Mouse (Mus musculus): Measurements from ENCODE around the gene Pcgf6. TPM values are rescaled to one million over a fixed set of nuclear protein-coding genes. Genes with fewer than 3 reads are reported as not detected.

Gene Pcgf6
- polyA plus RNA-seq, 1 experiment from 2014 or later = 36.7 TPM

- Histone ChIP-seq H3K27ac (no peak overlapping the region), H3K9ac (no peak overlapping the region), H3K36me3 (replicated peaks; ENCODE audit: control insufficient read depth, insufficient read depth) (no peaks in the 10 kb centered on the region), H3K27me3 (ENCODE audit: control insufficient read depth, insufficient read depth, low read length) (no peaks in the 10 kb centered on the region), H3K4me1 (replicated peaks; ENCODE audit: control insufficient read depth, insufficient read depth, low read length) (peaks cover 11% of the 10 kb centered on the region), H3K4me2 (replicated peaks) (no peak overlapping the region), H3K9me3 (ENCODE audit: control insufficient read depth, low read length) (no peaks in the 10 kb centered on the region), H3K4me3 (replicated peaks; ENCODE audit: low read length) (no peak overlapping the region)
- no peak for DNase-seq (ENCODE audit: low spot score)
- 91% methylated on average over 4 of the region's 4 CpGs for WGBS
- no peak for ATAC-seq (ENCODE audit: low FRiP score)
Observed at GRCm38 (mm10) chr19:47053471-47053870, 2.8 kb upstream of the Pcgf6 start.

- DNase-seq (ENCODE audit: low spot score) (no peak), ATAC-seq (ENCODE audit: low FRiP score) (no peak)
- Histone ChIP-seq H3K27ac (no peak overlapping the region), H3K9me3 (ENCODE audit: control insufficient read depth, low read length) (no peaks in the 10 kb centered on the region), H3K27me3 (ENCODE audit: control insufficient read depth, insufficient read depth, low read length) (no peaks in the 10 kb centered on the region), H3K4me3 (replicated peaks; ENCODE audit: low read length) (no peak overlapping the region), H3K4me2 (replicated peaks) (no peak overlapping the region), H3K9ac (no peak overlapping the region), H3K36me3 (replicated peaks; ENCODE audit: control insufficient read depth, insufficient read depth) (peaks cover 3% of the 10 kb centered on the region; the same call in 1 of the 2 replicates), H3K4me1 (replicated peaks; ENCODE audit: control insufficient read depth, insufficient read depth, low read length) (peaks cover 11% of the 10 kb centered on the region)
- 82% methylated on average over 4 of the region's 4 CpGs for WGBS
Observed at GRCm38 (mm10) chr19:47052927-47053326, 2.2 kb upstream of the Pcgf6 start.

GRCm38 (mm10) chr19:47049840-47050239 is 866 bp downstream of the Pcgf6 start:
- ATAC-seq (ENCODE audit: low FRiP score) (no peak), DNase-seq (ENCODE audit: low spot score) (no peak)
- H3K4me1 ChIP-seq (replicated peaks; ENCODE audit: control insufficient read depth, insufficient read depth, low read length) = peaks cover 11% of the 10 kb centered on the region
- H3K4me2 ChIP-seq (replicated peaks) = peak overlapping the region; percentile 57
- peak overlapping the region; percentile 81 for H3K4me3 ChIP-seq (replicated peaks; ENCODE audit: low read length)
- peak overlapping the region; percentile 91 for H3K9ac ChIP-seq
- H3K27me3 ChIP-seq (ENCODE audit: control insufficient read depth, insufficient read depth, low read length) = no peaks in the 10 kb centered on the region
- H3K9me3 ChIP-seq (ENCODE audit: control insufficient read depth, low read length) = no peaks in the 10 kb centered on the region
- WGBS = 6% methylated on average over 7 of the region's 7 CpGs
- peaks cover 32% of the 10 kb centered on the region for H3K36me3 ChIP-seq (replicated peaks; ENCODE audit: control insufficient read depth, insufficient read depth)
- peak overlapping the region; percentile 91 for H3K27ac ChIP-seq

- Histone ChIP-seq H3K4me2 (replicated peaks) (peak overlapping the region; percentile 57), H3K27ac (no peak overlapping the region), H3K4me1 (replicated peaks; ENCODE audit: control insufficient read depth, insufficient read depth, low read length) (peaks cover 11% of the 10 kb centered on the region), H3K9ac (0 out of 2 replicates have a peak overlapping the region, but pooled peaks have one; percentile 91), H3K9me3 (ENCODE audit: control insufficient read depth, low read length) (no peaks in the 10 kb centered on the region), H3K27me3 (ENCODE audit: control insufficient read depth, insufficient read depth, low read length) (no peaks in the 10 kb centered on the region), H3K36me3 (replicated peaks; ENCODE audit: control insufficient read depth, insufficient read depth) (peaks cover 33% of the 10 kb centered on the region), H3K4me3 (replicated peaks; ENCODE audit: low read length) (no peak overlapping the region)
- WGBS = 74% methylated on average over 4 of the region's 4 CpGs
- ATAC-seq (ENCODE audit: low FRiP score) (no peak), DNase-seq (ENCODE audit: low spot score) (no peak)
Observed at GRCm38 (mm10) chr19:47049061-47049460, 1.6 kb downstream of the Pcgf6 start.

- Histone ChIP-seq H3K36me3 (replicated peaks; ENCODE audit: control insufficient read depth, insufficient read depth) (peaks cover 39% of the 10 kb centered on the region), H3K9ac (no peak overlapping the region), H3K9me3 (ENCODE audit: control insufficient read depth, low read length) (no peaks in the 10 kb centered on the region), H3K4me2 (replicated peaks) (no peak overlapping the region), H3K27ac (no peak overlapping the region), H3K27me3 (ENCODE audit: control insufficient read depth, insufficient read depth, low read length) (no peaks in the 10 kb centered on the region), H3K4me3 (replicated peaks; ENCODE audit: low read length) (no peak overlapping the region), H3K4me1 (replicated peaks; ENCODE audit: control insufficient read depth, insufficient read depth, low read length) (peaks cover 11% of the 10 kb centered on the region)
- 92% methylated on average over 13 of the region's 13 CpGs for WGBS
- DNase-seq (ENCODE audit: low spot score) (no peak), ATAC-seq (ENCODE audit: low FRiP score) (no peak)
Observed at GRCm38 (mm10) chr19:47047236-47047833, 3.4 kb downstream of the Pcgf6 start.

- no peak for DNase-seq (ENCODE audit: low spot score)
- Histone ChIP-seq H3K36me3 (replicated peaks; ENCODE audit: control insufficient read depth, insufficient read depth) (peaks cover 49% of the 10 kb centered on the region), H3K9me3 (ENCODE audit: control insufficient read depth, low read length) (no peaks in the 10 kb centered on the region), H3K4me3 (replicated peaks; ENCODE audit: low read length) (no peak overlapping the region), H3K4me2 (replicated peaks) (no peak overlapping the region), H3K27me3 (ENCODE audit: control insufficient read depth, insufficient read depth, low read length) (no peaks in the 10 kb centered on the region), H3K4me1 (replicated peaks; ENCODE audit: control insufficient read depth, insufficient read depth, low read length) (peaks cover 11% of the 10 kb centered on the region), H3K9ac (no peak overlapping the region), H3K27ac (no peak overlapping the region)
- no peak for ATAC-seq (ENCODE audit: low FRiP score)
- WGBS = 90% methylated on average over 1 of the region's 1 CpGs
Observed at GRCm38 (mm10) chr19:47046343-47046742, 4.4 kb downstream of the Pcgf6 start.

GRCm38 (mm10) chr19:47043608-47044007 is 7.1 kb downstream of the Pcgf6 start:
- ATAC-seq (ENCODE audit: low FRiP score) (no peak), DNase-seq (ENCODE audit: low spot score) (peak; percentile 55)
- H3K36me3 ChIP-seq (replicated peaks; ENCODE audit: control insufficient read depth, insufficient read depth) = peaks cover 75% of the 10 kb centered on the region
- H3K4me2 ChIP-seq (replicated peaks) = no peak overlapping the region
- H3K4me3 ChIP-seq (replicated peaks; ENCODE audit: low read length) = no peak overlapping the region
- H3K9ac ChIP-seq = no peak overlapping the region
- H3K27me3 ChIP-seq (ENCODE audit: control insufficient read depth, insufficient read depth, low read length) = no peaks in the 10 kb centered on the region
- H3K27ac ChIP-seq = no peak overlapping the region
- no peaks in the 10 kb centered on the region for H3K9me3 ChIP-seq (ENCODE audit: control insufficient read depth, low read length)
- H3K4me1 ChIP-seq (replicated peaks; ENCODE audit: control insufficient read depth, insufficient read depth, low read length) = no peaks in the 10 kb centered on the region
- WGBS = 91% methylated on average over 3 of the region's 3 CpGs

GRCm38 (mm10) chr19:47040720-47041473 is 9.8 kb downstream of the Pcgf6 start:
- no peak for DNase-seq (ENCODE audit: low spot score)
- Histone ChIP-seq H3K27ac (no peak overlapping the region), H3K9me3 (ENCODE audit: control insufficient read depth, low read length) (no peaks in the 10 kb centered on the region), H3K4me1 (replicated peaks; ENCODE audit: control insufficient read depth, insufficient read depth, low read length) (no peaks in the 10 kb centered on the region), H3K4me3 (replicated peaks; ENCODE audit: low read length) (no peak overlapping the region), H3K4me2 (replicated peaks) (no peak overlapping the region), H3K27me3 (ENCODE audit: control insufficient read depth, insufficient read depth, low read length) (no peaks in the 10 kb centered on the region), H3K36me3 (replicated peaks; ENCODE audit: control insufficient read depth, insufficient read depth) (peaks cover 76% of the 10 kb centered on the region), H3K9ac (no peak overlapping the region)
- 91% methylated on average over 3 of the region's 3 CpGs for WGBS
- no peak for ATAC-seq (ENCODE audit: low FRiP score)

- Histone ChIP-seq H3K4me1 (replicated peaks; ENCODE audit: control insufficient read depth, insufficient read depth, low read length) (no peaks in the 10 kb centered on the region), H3K9me3 (ENCODE audit: control insufficient read depth, low read length) (no peaks in the 10 kb centered on the region), H3K27me3 (ENCODE audit: control insufficient read depth, insufficient read depth, low read length) (no peaks in the 10 kb centered on the region), H3K27ac (no peak overlapping the region), H3K4me3 (replicated peaks; ENCODE audit: low read length) (no peak overlapping the region), H3K36me3 (replicated peaks; ENCODE audit: control insufficient read depth, insufficient read depth) (peaks cover 83% of the 10 kb centered on the region), H3K9ac (no peak overlapping the region), H3K4me2 (replicated peaks) (no peak overlapping the region)
- WGBS = 88% methylated on average over 3 of the region's 3 CpGs
- ATAC-seq (ENCODE audit: low FRiP score) (no peak), DNase-seq (ENCODE audit: low spot score) (no peak)
Observed at GRCm38 (mm10) chr19:47036596-47036995, 14.1 kb downstream of the Pcgf6 start.
